Comparison of ENCODE assay signal across 14 mouse cellular contexts in genomic region chr2:24336545-24336944, GRCm38 (mm10). TPM values are rescaled to one million over a fixed set of nuclear protein-coding genes. Genes with fewer than 3 reads are reported as not detected.
A peak's percentile ranks its signal among the peaks of the same experiment; 100 is the strongest.
DNase-seq lines count a peak whose midpoint lies in the region; ATAC-seq and TF ChIP-seq lines count a peak whose summit lies in the region.
"Had no signal": no experiment of that assay in that cellular context is flagged by ENCODE, and none has a peak within 500 bp of the region (broad histone marks: within the 10 kb centered on the region; RNA-seq: fewer than 3 reads in every experiment).

TSS of gene Il1rn (plus strand) at chr2:24336853.

- H3K79me2 ChIP-seq in macrophage (ENCODE audit: inconsistent target): no peaks in the 10 kb centered on the region

- WGBS in limb, embryonic 11.5 days: 65% methylated on average over 2 of the region's 2 CpGs
- 79% methylated on average over 2 of the region's 2 CpGs for whole genome bisulfite sequencing in limb, embryonic 10.5 days
- 95% methylated on average over 2 of the region's 2 CpGs for WGBS in macrophage (ENCODE audit: missing documents)

- H3K9ac ChIP-seq in limb, embryonic 11.5 days (ENCODE audit: low read length): no peak within 1 kb of the TSS

- H3K27me3 ChIP-seq in limb, embryonic 11.5 days (ENCODE audit: control insufficient read depth, insufficient read depth, low read length): no peaks in the 10 kb centered on the region
- H3K27me3 ChIP-seq in limb, embryonic 10.5 days (ENCODE audit: low read depth, poor library complexity, severe bottlenecking): no peaks in the 10 kb centered on the region
- H3K27me3 ChIP-seq: Patski had no signal

- intact Hi-C loops in heart, postnatal 10 days (cut with DNase I): no loop called here

- H3K36me3 ChIP-seq in limb, embryonic 11.5 days (ENCODE audit: control insufficient read depth, insufficient read depth, low read length): no peaks in the 10 kb centered on the region
- H3K36me3 ChIP-seq in limb, embryonic 10.5 days: no peaks in the 10 kb centered on the region
- no peaks in the 10 kb centered on the region for H3K36me3 ChIP-seq in macrophage (ENCODE audit: inconsistent target)

- H3K4me1 ChIP-seq in limb, embryonic 11.5 days (ENCODE audit: control insufficient read depth, insufficient read depth, low read length): no peaks in the 10 kb centered on the region
- no peaks in the 10 kb centered on the region for H3K4me1 ChIP-seq in limb, embryonic 10.5 days
- no peaks in the 10 kb centered on the region for H3K4me1 ChIP-seq in embryonic fibroblast, embryonic 13.5 days (ENCODE audit: control insufficient read depth, insufficient read depth, low read length)

- H3K4me3 ChIP-seq in limb, embryonic 11.5 days (ENCODE audit: low read depth, low read length): no peak within 1 kb of the TSS
- H3K4me3 ChIP-seq in limb, embryonic 10.5 days: no peak within 1 kb of the TSS
- H3K4me3 ChIP-seq in embryonic fibroblast, embryonic 13.5 days (ENCODE audit: insufficient read depth, low read length): no peak within 1 kb of the TSS
- no peak within 1 kb of the TSS for H3K4me3 ChIP-seq in macrophage (ENCODE audit: inconsistent target)
- H3K4me3 ChIP-seq: heart, adult 2 months had no signal

- no peak within 1 kb of the TSS for H3K27ac ChIP-seq in limb, embryonic 11.5 days (replicated peaks; ENCODE audit: low read depth, low read length)
- H3K27ac ChIP-seq in limb, embryonic 10.5 days: no peak within 1 kb of the TSS
- H3K27ac ChIP-seq in embryonic fibroblast, embryonic 13.5 days (ENCODE audit: insufficient read depth, low read length): peak within 1 kb of the TSS; percentile 79
- H3K27ac ChIP-seq in macrophage: no peak within 1 kb of the TSS
- H3K27ac ChIP-seq: heart, adult 2 months had no signal

- ATAC-seq in limb, embryonic 11.5 days (ENCODE audit: insufficient number of reproducible peaks, low FRiP score, low TSS enrichment, low read depth): peak; percentile 76
- ATAC-seq: CD4-positive, CD25-positive, alpha-beta regulatory T cell, adult 4 months; inflammation-experienced regulatory T-cells, adult 6 months; Patski had no signal

- no peaks in the 10 kb centered on the region for H3K9me3 ChIP-seq in limb, embryonic 11.5 days (ENCODE audit: control insufficient read depth, low read length)
- no peaks in the 10 kb centered on the region for H3K9me3 ChIP-seq in limb, embryonic 10.5 days (replicated peaks)

- H3K4me2 ChIP-seq in limb, embryonic 11.5 days (ENCODE audit: low read depth, severe bottlenecking): no peak within 1 kb of the TSS

- DNase-seq in limb, embryonic 11.5 days (ENCODE audit: low spot score): peak; percentile 23
- no peak for DNase-seq in limb, embryonic 10.5 days (ENCODE audit: low spot score)
- peak; percentile 14 for DNase-seq in 3134 (ENCODE audit: extremely low read depth, insufficient read length, low spot score)
- DNase-seq in frontal cortex, postnatal 25 days (ENCODE audit: low spot score in 2 of 2): no peak
- no peak for DNase-seq in heart, postnatal 10 days
- no peak for DNase-seq in layer of hippocampus, postnatal 14 days (ENCODE audit: low spot score in 2 of 2)
- DNase-seq: heart, adult 2 months; heart, postnatal 4 days had no signal

- TF ChIP-seq POLR2A in embryonic fibroblast, embryonic 13.5 days (IDR thresholded peaks at IDR 0.05; ENCODE audit: low read depth, low read length): peak; percentile 75

- TF ChIP-seq CTCF in embryonic fibroblast, embryonic 13.5 days (IDR thresholded peaks at IDR 0.05; ENCODE audit: borderline replicate concordance, insufficient read depth, low read length): no peak

RNA-seq across cellular contexts. Expression of gene Il1rn, which starts in this region (rescaled TPM):
- 1.6 and 1.8 TPM in 2 replicates for polyA plus RNA-seq in limb, embryonic 11.5 days (2014; fragmentation: Nextera tagmentation; extraction: Ambion mirVana)
- 0.95 TPM in 1 of 2 replicates, not detected in the other for polyA plus RNA-seq in limb, embryonic 10.5 days (2016; fragmentation: Nextera tagmentation; extraction: Ambion mirVana)
- polyA plus RNA-seq in embryonic fibroblast, embryonic 13.5 days (2011; ENCODE audit: insufficient read length, low read depth, missing spikeins): 111 and 212 TPM in 2 replicates
- 100 to 1,000 TPM in 9 of 26 experiments, 10 to 100 TPM in 14, 1 to 10 TPM in 3; 5.6 to 659 (median 57.4) TPM for total RNA-seq in macrophage (2018; cell fraction: chromatin; rRNA removed)
- 100 to 1,000 TPM in 19 of 26 experiments, 10 to 100 TPM in 7; 51.6 to 924 (median 156) TPM for total RNA-seq in macrophage (2018; cell fraction: cytosol; rRNA removed)
- total RNA-seq in macrophage (2018; cell fraction: nucleus; rRNA removed): 1,000 to 10,000 TPM in 1 of 26 experiments, 100 to 1,000 TPM in 16, 10 to 100 TPM in 9; 32.4 to 1,355 (median 151) TPM
- polyA plus RNA-seq in macrophage (2018): 61.2 to 130 TPM (median 113 TPM) in 3 replicates
- under 1 TPM in 1 of 2 experiments, not detected in 1; 0.20 TPM for total RNA-seq in heart, postnatal 10 days (2021)
- not detected for total RNA-seq in layer of hippocampus, postnatal 14 days (2021)
- total RNA-seq: left cerebral cortex, postnatal 36 days had no signal

Comparison
In these comparisons a context has a peak if more than half of its experiments do, and no peak if none do; other contexts are left out.
1. RNA of gene Il1rn (polyA plus RNA-seq): 111 to 212 TPM in embryonic fibroblast, embryonic 13.5 days and 61.2 to 130 TPM in macrophage; 1.6 to 1.8 TPM in limb, embryonic 11.5 days and 0.95 TPM in limb, embryonic 10.5 days; every median in the first group is over 10 times any median in the second.
2. DNase-seq: peak in limb, embryonic 11.5 days (single experiment) and 3134 (single experiment); none in limb, embryonic 10.5 days (single experiment), frontal cortex, postnatal 25 days (0 of 2), heart, postnatal 10 days (0 of 2) and layer of hippocampus, postnatal 14 days (0 of 2).